Mouse (Mus musculus) heart, embryonic 16.5 days (tissue): ENCODE results near the gene Cxcl2. TPM values are rescaled to one million over a fixed set of nuclear protein-coding genes. Genes with fewer than 3 reads are reported as not detected.

ENCODE experiments used
- ATAC-seq: fragments of 200-750 bp; cut with Nextera tagmentation; replicated peaks from 2 replicates; pipeline ENCODE4 v1.8.0; 2017; ENCODE audit warnings: moderate number of reproducible peaks; ENCODE audit not compliant: insufficient read depth, low FRiP score; ENCODE audit errors: extremely low read depth
- H3K27ac ChIP-seq: fragments of 300-500 bp; sonication (generic); 2 replicates; pipeline ENCODE4 v1.5.1; 2014; ENCODE audit warnings: mild to moderate bottlenecking, low read length, control low read depth, moderate library complexity
- H3K27me3 ChIP-seq: fragments of 300-500 bp; sonication (generic); 2 replicates; pipeline ENCODE4 v1.6.1; 2014; ENCODE audit warnings: low read length, mixed read lengths; ENCODE audit not compliant: control insufficient read depth, insufficient read depth
- H3K36me3 ChIP-seq: fragments of 300-500 bp; sonication (generic); 2 replicates; pipeline ENCODE4 v1.6.1; 2014; ENCODE audit not compliant: control insufficient read depth, insufficient read depth
- H3K4me1 ChIP-seq: fragments of 300-500 bp; sonication (generic); 2 replicates; pipeline ENCODE4 v1.6.1; 2014; ENCODE audit warnings: low read length, mixed read lengths; ENCODE audit not compliant: control insufficient read depth, insufficient read depth
- H3K4me2 ChIP-seq: fragments of 300-500 bp; sonication (generic); 2 replicates; pipeline ENCODE4 v1.6.1; 2014; ENCODE audit warnings: low read depth, mild to moderate bottlenecking, control low read depth, low read length
- H3K4me3 ChIP-seq: fragments of 300-500 bp; sonication (generic); 2 replicates; pipeline ENCODE4 v1.5.1; 2014; ENCODE audit warnings: mild to moderate bottlenecking, control low read depth, low read length
- H3K9ac ChIP-seq: fragments of 300-500 bp; sonication (generic); 2 replicates; pipeline ENCODE4 v1.6.1; 2014; ENCODE audit warnings: low read length, control low read depth
- H3K9me3 ChIP-seq: fragments of 300-500 bp; sonication (generic); replicated peaks from 2 replicates; pipeline ENCODE4 v1.6.1; 2016; ENCODE audit warnings: low read length; ENCODE audit not compliant: control insufficient read depth
- WGBS: fragments of 180-500 bp; shearing (Covaris S2); extraction: QIAGEN DNeasy Blood & Tissue Kit; methylation state at CpG from one replicate; pipeline ENCODE4 v1.1.7; 2014; 5-methylcytosine and 5-hydroxymethylcytosine counted together
- polyA plus RNA-seq: library from polyadenylated mRNA; unstranded; fragments of >200 nt; fragmentation: Nextera tagmentation; extraction: Ambion mirVana; gene quantifications from 2 replicates; pipeline ENCODE4 v1.2.1, GENCODE M21; 2015

Gene Cxcl2
- polyA plus RNA-seq, 1 experiment from 2014 or later = not detected

GRCm38 (mm10) chr5:90951475-90951874, 47.8 kb downstream of the Cxcl2 start:
- Histone ChIP-seq H3K27ac (no peak overlapping the region), H3K4me2 (no peak overlapping the region), H3K27me3 (no peaks in the 10 kb centered on the region), H3K9ac (no peak overlapping the region), H3K9me3 (no peaks in the 10 kb centered on the region), H3K36me3 (no peaks in the 10 kb centered on the region), H3K4me1 (no peaks in the 10 kb centered on the region), H3K4me3 (no peak overlapping the region)
- 40% methylated on average over 2 of the region's 2 CpGs for WGBS
- no peak for ATAC-seq

DNA sequence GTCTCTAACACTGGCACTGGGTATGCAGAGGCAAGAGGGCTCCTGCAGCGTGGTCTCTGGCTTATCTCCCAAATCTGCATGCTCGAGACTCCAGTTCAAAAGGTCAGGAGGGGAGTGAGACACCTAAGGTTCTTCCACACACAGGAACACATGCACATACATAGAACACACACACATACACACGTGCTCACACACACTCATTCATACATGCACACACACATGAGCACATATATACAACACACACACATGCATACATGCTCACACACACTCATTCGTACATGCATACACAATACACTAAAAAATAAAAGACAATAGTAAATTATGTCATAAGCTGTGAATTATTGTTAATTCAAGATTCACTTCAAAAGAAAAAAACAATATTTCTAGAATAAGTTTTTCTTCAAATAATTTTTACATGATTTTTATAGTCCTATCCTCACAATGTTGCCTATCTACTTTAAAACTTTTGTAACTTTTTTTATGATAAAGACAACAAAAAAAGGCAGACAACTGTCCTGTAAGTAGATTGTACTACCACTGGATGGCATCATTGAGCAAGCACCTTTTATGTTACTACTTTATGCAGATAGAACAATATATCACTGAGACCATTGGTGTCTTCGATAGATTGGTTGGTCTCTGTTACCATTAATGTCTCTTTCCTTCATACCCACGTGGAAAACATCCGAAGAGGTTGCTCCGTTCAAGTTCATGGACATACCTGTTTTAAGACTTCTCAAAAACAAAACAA, 49.2 kb downstream of the Cxcl2 start:
- no peak overlapping the region for H3K4me2 ChIP-seq
- H3K4me3 ChIP-seq = no peak overlapping the region
- 75% methylated on average over 8 of the region's 8 CpGs for WGBS

More for the DNA sequence above, 49.2 kb downstream of the Cxcl2 start:
- H3K27ac ChIP-seq = no peak overlapping the region
- ATAC-seq = no peak
- H3K36me3 ChIP-seq = no peaks in the 10 kb centered on the region
- no peak overlapping the region for H3K9ac ChIP-seq
- H3K27me3 ChIP-seq = no peaks in the 10 kb centered on the region
- no peaks in the 10 kb centered on the region for H3K4me1 ChIP-seq
- no peaks in the 10 kb centered on the region for H3K9me3 ChIP-seq

Other genes starting within 250 kb of the Cxcl2 start
- gene Cxcl5, start 144.5 kb upstream of the Cxcl2 start, polyA plus RNA-seq = 0.14 TPM in 1 of 2 replicates, not detected in the other
- 2.8 and 2.9 TPM in 2 replicates for gene Ppbp, start 135.4 kb upstream of the Cxcl2 start, polyA plus RNA-seq
- gene Pf4, start 131.4 kb upstream of the Cxcl2 start, polyA plus RNA-seq = 35.9 and 38.9 TPM in 2 replicates
- gene Cxcl3, start 117.8 kb upstream of the Cxcl2 start, polyA plus RNA-seq = 0.24 TPM in 1 of 2 replicates, not detected in the other
- 0.46 and 2.2 TPM in 2 replicates for gene Cxcl15, start 109.3 kb upstream of the Cxcl2 start, polyA plus RNA-seq
- 0.85 and 0.92 TPM in 2 replicates for gene Cxcl1, start 12.6 kb upstream of the Cxcl2 start, polyA plus RNA-seq
- gene Mthfd2l, start 27.2 kb downstream of the Cxcl2 start, polyA plus RNA-seq = 24.2 and 25.2 TPM in 2 replicates
- gene Epgn, start 123.6 kb downstream of the Cxcl2 start, polyA plus RNA-seq = 0.19 and 0.24 TPM in 2 replicates
- 0.04 and 0.11 TPM in 2 replicates for gene Ereg, start 170.8 kb downstream of the Cxcl2 start, polyA plus RNA-seq
- gene Areg, start 235.7 kb downstream of the Cxcl2 start, polyA plus RNA-seq = 0.30 and 1.3 TPM in 2 replicates